Mouse (Mus musculus): ENCODE results near the gene Mdc1.
"Not testable (repeated sequence)": the region's sequence is repeated elsewhere in the genome, so short reads cannot be mapped to it uniquely, and the experiment has no call there.

Gene Mdc1

DNA sequence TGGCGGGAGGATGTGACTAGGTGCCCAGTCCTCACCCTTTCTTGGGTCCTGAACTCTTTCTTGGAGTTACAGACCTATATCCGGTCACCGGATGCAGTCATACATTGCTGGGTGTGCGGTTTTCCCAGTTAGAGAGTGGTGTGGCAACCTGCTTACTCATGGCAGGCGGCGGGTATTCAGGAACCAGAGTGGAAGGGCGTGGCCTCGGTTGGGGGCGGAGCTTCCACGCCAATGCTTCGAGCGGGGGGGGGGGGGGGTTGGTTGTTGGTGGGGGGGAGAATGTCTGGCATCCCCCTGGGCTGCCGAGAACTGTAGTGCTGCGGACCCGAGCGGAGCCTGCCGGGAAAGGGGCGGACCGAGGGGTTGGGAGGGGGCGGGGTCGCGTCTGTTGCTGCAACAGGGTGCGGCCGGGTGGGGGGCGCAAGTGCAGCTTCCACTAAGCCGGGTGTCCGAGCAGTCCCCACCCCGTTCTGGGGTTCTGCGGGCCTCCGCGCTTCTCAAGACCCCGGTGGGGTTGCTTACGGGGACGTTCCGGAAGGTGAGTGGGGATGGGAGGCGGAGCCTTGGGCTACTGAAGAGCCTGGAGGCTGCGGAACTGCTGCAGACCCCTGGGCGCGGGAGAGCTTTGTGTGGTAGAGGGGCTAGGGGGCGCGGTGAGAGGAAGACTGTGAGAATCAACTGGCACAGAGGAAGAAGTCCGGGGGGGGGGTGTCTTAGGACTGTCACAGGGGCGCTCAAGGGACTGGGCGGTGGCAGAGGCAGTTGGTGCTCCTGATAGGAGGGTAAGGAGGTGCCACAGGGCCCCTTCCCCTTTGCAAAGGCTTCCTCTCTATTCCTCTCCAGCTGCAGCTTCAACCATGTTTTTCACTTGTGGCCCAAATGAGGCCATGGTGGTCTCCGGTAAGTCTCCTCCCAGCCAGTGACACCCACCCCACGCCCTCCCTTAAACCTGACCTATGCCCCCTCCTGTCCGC, 18.1 kb upstream of the Mdc1 start, which contains the start of gene Flot1:
Gene Flot1 (plus strand): TSS at position 267 of the 974 bp plus-strand sequence.
- DNase-seq (ENCODE audit: low read depth): peak; percentile 85

DNA sequence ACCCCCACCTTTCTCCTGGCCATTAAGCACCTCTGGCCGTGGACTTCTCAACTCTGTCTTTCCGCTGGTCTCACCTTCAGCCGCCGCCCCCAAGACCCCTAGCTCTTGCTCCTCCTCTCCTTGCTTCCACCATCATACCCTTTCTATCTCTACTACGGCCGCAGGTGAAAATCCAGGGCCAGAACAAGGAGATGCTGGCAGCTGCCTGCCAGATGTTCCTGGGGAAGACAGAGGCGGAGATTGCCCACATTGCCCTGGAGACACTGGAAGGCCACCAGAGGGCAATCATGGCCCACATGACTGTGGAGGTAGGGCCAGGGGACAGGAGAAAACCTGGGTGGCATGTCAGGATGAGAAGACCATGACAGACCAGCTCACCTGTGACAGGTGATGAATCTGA, 16.9 kb upstream of the Mdc1 start:
- no peak for DNase-seq (ENCODE audit: low read depth)

DNA sequence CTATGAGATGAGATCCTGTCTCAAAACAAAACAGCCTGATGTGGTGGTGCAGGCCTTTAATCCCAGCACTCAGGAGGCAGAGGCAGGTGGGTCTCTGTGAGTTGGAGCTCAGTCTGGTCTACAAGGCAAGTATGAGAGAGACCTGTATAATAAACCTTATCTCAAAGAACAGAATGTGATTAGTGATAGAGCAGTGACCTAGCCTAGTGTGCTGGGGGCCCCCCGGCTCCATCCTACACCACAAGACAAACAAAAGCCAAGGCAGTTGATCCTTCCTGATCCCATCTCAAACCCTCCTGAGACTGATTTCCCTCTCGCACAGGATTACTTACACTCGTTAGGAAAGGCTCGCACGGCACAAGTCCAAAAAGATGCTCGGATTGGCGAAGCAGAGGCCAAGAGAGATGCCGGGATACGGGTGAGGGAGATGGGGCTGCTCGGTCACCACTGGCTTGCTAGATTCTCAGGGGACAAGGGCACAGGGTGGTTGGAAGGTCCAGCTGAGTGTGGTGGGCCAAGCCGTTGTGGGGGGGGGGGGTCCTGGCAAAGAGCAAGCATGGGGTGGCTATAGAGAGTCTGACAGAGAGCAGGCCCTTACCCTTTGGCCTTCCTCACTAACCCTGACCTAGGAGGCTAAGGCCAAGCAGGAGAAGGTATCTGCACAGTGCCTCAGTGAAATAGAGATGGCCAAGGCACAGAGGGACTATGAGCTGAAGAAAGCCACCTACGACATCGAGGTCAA, 16.0 kb upstream of the Mdc1 start:
- no peak for DNase-seq (ENCODE audit: low read depth)

DNA sequence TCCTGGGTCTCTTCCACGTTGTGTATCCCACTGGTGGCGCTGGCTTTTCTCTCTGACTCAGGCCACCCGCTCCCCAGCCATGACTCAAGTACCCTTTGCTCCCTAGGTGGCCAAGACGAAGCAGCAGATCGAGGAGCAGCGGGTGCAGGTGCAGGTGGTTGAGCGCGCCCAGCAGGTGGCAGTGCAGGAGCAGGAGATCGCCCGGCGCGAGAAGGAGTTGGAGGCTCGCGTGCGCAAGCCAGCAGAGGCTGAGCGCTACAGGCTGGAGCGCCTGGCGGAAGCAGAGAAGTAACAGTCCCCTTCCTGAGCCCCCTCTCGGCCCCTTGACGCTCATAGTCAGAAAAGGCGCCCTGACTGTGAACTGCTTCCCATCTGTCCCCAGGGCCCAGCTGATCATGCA, 11.6 kb upstream of the Mdc1 start:
- DNase-seq (ENCODE audit: low read depth): peak; percentile 92

DNA sequence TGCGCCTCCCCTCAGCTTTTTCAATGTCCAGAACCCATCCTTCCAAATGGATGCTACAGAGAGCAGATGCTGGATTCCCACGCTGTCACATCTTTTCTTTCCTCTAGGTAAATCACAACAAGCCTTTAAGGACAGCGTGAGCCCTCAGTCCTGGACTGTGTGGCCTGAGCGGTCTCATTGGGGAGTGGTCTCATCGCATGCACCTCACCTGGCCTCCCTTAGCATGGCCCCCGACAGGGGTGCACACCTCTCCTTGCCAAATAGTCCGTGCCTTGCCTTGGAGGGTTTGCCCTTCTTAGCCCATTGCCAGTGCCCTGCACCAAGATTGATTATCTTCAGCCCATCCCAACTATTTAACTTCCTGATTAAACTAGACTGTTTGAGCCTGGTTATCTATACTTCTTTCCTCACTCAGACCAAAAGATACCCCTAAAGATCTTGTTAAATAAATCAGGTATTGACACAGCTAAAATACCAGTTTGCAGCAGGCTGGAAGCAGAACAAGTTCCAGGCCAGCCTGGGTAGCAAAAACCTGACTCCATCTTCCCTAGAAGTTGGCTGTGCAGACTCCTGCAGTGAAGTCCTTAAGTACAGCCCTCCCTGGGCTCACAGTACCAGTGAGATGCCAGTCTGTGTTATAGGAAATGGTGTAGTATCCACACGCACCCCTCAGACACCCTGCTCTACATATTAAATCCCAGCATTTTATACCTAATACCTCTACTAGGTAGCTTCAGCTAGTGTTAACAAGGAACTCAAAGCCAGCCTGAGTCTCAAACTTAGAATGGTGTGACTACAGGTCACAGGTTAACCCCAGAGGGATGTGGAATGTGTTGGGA, 8.7 kb upstream of the Mdc1 start:
- no peak for DNase-seq (ENCODE audit: low read depth)

DNA sequence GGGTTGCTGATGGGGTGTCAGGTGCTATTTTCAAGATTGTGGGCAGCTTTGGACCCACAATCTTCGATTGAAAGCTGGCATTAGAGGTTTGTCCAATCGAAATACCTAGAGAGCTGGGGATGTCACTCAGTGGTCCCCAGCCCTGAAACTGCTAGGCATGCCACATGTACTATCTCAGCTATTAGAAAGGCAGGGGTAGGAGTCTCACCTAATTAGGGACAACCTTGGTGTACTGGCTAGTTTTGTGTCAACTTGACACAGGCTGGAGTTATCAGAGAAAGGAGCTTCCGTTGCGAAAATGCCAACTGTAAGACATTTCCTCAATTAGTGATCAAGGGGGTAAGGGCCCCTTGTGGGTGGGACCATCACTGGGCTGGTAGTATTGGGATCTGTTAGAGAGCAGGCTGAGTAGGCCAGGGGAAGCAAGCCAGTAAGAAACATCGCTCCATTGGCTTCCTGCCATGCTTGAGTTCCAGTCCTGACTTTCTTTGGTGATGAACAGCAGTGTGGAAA, 8.0 kb upstream of the Mdc1 start:
- DNase-seq (ENCODE audit: low read depth): no peak

DNA sequence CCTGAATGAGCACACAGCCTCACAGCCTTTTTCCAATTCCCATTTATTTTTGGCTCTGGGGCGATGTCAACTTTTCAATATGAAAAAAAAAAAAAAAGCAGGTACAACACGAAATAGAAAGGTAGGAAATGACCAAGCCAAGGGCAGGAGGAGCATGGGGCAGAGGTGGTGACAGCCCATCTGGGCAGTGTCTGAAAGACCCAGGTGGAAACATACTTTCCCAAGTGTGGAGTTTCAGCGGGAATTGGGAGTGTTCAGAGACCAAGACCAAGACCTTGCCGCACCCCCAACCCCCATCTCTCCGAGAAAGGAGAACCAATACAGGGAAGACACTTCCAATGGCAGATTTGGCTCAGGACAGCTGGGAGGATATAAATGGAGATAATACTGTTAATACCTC, 7.4 kb upstream of the Mdc1 start:
- no peak for DNase-seq (ENCODE audit: low read depth)

DNA sequence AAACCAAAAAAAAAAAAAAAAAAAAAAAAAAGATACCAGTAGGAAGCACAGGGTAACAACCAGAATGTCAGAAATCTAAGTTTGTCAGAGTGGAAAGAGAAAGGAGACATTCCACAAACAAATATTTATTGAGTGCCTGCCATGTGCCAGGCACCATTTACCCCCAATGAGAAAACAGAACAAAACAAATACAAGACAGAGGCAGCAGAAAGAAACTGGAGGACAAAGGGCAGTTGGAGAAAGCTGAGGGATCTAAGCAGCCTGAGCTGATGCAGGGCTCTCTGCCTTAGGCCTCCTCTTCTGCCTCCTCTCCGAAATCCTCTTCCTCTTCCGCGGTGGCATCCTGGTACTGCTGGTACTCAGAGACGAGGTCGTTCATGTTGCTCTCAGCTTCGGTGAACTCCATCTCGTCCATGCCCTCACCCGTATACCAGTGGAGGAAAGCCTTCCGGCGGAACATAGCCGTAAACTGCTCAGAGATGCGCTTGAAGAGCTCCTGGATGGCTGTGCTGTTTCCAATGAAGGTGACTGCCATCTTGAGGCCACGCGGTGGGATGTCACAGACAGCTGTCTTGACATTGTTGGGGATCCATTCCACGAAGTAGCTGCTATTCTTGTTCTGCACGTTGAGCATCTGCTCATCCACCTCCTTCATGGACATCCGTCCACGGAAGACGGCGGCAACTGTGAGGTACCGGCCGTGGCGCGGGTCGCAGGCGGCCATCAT, 6.5 kb upstream of the Mdc1 start:
- peak; percentile 40 for DNase-seq (ENCODE audit: low read depth)

DNA sequence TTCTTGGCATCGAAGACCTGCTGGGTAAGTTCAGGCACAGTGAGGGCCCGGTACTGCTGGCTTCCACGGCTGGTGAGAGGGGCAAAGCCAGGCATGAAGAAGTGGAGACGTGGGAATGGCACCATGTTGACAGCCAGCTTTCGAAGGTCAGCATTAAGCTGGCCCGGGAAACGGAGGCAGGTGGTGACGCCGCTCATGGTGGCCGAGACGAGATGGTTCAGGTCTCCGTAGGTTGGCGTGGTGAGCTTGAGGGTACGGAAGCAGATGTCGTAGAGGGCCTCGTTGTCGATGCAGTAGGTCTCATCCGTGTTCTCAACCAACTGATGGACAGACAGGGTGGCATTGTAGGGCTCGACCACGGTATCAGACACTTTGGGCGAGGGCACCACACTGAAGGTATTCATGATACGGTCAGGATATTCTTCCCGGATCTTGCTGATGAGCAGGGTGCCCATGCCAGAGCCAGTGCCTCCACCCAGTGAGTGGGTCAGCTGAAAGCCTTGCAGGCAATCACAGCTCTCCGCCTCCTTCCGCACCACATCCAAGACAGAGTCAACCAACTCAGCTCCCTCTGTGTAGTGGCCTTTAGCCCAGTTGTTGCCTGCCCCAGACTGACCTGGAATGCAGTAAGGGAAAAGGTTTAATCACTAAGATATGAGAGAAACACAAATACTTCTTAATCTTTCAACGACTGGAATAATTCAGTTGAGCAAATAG, 5.7 kb upstream of the Mdc1 start:
- no peak for DNase-seq (ENCODE audit: low read depth)

DNA sequence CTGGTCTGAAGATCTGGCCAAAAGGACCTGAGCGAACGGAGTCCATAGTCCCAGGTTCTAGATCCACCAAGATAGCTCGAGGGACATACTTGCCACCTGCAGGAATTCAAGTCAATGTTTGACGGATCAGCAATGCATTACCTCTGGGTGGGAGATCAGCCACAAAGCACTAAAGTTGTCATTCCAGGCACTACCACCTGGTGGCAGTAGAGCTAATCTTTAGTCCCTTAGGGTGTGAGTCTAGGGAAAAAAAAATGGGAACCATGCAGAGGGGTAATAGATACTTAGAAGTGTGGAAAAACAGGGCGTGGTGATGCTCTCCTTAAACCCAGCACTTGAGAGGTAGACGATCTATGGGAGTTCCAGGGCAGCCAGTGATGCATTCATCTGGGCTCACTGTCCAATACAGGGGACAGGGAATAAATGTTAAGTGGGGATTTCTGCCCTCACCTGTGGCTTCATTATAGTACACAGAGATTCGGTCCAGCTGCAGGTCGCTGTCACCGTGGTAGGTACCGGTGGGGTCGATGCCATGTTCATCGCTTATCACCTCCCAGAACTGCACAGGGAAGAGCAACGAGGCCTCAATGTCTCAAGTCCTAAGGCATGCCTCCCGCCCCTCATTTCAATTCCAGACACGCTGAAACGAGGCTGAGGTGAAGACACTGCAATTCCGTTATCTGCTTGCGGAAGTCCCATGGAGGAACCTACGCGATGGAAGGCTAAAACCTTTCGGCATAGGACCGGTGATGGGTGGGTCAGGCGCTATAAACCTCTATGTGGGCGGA, 4.9 kb upstream of the Mdc1 start:
- peak; percentile 92 for DNase-seq (ENCODE audit: low read depth)

DNA sequence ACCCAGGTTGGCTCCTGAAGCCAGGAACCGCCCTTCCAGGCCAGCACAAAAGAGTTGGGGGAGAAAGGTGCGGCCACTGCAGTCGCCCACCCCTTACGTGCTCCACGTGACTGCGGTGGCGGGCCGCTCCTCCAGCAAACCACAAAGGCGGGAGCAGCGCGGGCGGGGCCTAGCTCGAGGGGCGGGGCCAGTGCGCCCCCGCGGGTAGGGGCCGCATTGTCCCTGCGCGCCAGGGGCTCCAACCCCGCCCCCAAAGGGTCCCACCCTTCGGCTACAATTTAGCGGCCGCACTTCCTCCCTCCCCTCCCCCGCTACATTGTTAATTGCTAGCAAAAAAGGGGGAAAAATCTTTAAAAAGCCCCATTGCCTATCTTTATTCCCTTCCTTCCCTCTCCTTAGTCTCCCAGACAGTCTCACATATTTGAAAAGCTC, 4.3 kb upstream of the Mdc1 start:
- peak; percentile 74 for DNase-seq (ENCODE audit: low read depth)

DNA sequence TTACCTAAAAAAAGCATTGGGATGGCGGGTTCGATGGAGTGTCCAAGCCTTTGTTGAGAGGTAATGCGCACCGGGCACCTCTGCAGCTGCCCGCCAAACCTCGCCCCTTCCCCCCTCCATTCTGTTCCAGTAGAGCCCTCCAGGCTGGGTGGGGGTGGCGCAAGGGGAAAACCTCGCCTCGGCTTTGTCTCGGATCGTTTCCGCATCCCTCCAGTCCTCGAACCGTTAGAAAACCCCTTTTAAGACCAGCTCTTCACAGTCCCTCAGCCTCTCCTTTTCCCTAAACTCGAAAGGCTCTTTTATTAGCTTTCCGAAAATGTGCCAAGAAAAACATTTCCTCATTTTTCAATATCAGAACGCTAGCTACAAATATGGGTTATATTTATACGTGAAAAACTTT, 3.8 kb upstream of the Mdc1 start:
- DNase-seq (ENCODE audit: low read depth): peak; percentile 50

DNA sequence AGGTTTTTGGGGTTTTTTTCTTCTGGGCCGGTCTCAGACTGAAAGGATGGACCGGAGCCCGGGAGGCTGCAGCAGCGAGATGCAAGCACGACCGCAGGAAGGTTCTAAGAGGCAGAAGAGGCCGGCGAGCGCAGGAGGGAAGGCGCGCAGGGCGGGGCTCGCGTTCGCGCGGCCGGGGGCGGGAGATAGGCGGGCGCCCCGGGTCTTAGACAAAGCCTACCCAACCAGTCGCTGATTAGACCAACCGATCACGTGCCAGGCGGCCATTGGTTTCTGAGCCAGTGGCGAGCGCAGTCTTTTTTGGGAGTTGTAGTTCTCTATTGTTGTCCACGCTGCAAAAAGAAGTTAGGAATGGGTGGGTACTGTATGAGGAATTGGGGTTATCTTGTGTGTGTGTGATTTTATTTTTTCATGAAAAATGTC, 3.2 kb upstream of the Mdc1 start, which contains the start of gene Tubb5:
Gene Tubb5 (minus strand): TSS at position 185 of the 423 bp plus-strand sequence.
- DNase-seq (ENCODE audit: low read depth): peak; percentile 90

DNA sequence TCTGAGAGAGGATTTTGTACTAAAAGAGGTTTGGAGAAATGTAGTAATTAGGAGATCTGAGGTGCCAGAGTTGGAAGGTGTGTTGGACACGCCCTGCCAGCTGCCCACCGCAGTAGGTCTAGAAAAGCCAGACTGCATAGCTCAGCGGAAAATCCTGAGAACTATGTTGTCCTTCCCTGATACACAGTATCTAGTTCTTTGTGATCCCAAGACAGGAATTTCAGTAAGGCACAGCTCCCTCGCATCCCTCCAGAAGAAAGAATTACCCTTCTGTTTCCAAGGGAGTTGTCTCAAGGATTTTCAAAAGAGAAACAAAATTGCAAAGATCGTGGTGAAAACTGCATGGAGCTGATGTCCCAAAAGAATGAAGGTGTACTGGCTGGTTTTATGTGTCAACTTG, 2.7 kb upstream of the Mdc1 start:
- no peak for DNase-seq (ENCODE audit: low read depth)

DNA sequence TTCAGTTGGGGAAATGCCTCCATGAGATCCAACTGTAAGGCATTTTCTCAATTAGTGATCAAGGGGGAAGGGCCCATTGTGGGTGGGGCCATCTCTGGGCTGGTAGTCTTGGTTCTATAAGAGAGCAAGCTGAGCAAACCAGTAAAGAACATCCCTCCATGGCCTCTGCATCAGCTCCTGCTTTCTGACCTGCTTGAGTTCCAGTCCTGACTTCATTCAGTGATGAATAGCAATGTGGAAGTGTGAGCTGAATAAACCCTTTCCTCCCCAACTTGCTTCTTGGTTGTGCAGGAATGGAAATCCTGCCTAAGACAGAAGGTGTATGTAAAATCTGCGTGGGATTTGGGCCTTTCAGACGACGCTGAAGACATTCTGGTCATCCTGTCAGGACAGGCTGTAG, 2.3 kb upstream of the Mdc1 start:
- DNase-seq (ENCODE audit: low read depth): not testable (repeated sequence)

DNA sequence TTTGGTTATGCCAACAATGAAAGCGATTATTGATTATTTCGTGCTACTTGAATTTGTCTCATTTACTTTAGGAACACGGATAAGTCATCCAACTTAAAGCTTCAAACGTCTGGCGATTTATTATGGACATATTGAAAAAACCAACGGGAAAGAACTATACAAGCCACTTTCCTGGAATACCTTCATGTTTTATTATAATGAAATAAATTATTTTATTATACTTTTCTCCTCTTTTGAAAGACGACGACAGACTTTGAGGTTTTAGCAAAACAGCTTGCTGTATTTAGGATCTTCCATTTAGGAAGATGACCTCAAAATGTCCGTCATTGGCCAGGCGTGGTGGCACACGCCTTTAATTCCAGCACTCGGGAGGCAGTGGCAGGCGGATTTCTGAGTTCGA, 754 bp upstream of the Mdc1 start:
- peak; percentile 41 for DNase-seq (ENCODE audit: low read depth)

DNA sequence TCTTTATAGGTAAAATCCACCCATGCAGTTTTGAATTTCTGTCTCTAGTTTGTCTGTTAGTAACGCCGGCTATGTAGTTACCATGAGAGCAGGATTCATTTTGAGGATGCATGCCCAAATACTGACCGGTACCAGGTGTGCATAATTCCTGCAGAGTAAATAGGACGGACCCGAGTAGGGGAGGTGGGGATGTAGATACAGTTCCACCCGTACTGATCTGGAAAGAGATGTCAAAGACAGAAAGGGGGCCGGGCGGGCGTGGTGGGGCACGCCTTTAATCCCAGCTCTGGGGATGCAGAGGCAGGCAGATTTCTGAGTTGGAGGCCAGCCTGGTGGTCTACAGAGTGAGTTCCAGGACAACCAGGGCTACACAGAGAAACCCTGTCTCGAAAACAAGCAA, 691 bp downstream of the Mdc1 start:
- no peak for DNase-seq (ENCODE audit: low read depth)

DNA sequence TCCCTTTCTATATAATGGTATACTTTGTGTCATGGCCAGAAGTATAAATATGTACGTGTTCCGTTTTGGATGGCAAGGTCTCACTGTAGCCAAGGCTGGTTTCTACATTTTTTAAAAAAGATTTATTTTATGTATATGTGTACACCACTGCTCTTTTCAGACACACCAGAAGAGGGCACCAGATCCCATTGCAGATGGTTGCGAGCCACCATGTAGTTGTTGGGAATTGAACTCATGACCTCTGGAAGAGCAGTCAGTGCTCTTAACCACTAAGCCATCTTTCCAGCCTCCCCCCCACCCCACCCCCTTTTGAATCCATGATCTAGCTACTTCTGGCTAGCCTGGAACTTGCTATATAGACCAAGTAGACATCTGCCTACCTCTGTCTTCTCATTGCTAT, 2.2 kb downstream of the Mdc1 start:
- no peak for DNase-seq (ENCODE audit: low read depth)

DNA sequence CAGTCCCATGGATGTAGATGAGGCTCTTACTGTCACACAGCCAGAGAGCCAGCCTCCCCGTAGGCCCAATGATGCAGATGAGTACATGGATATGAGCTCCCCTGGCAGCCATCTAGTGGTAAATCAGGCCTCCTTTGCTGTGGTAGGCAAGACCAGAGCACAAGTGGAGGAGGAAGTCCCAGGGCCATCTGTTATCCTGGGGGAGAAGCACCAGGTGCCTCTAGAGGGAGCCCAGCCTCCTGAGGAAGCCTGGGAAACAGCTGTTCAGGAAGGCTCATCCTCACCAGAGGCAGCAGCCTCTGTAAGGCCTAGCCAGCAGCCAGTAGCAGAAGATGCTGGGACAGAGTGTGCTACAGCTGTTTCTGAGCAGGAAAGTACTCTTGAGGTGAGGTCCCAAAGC, 6.8 kb downstream of the Mdc1 start:
- no peak for DNase-seq (ENCODE audit: low read depth)

DNA sequence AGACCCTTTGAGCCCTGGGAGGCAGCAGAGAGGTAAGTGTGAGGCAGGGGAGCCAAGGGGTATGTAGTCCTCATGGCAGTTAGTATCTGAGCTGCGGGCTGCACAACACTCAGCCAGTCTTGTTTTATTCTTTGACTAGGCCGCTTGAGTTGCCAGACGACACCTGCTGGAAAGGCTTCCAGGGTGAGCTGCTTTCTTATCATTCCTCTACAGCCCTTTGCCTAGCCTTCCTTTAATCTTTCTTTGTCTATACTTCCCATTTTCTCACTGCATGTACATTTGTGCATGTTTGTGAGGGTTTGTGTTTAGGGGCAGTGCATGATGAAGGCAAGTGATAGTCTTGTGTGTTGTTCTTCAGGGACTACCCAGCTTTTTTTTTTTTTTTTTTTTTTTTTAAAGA, 9.7 kb downstream of the Mdc1 start:
- no peak for DNase-seq (ENCODE audit: low read depth)

Measured in naive thymus-derived CD4-positive, alpha-beta T cell, adult 2 months (primary cell).